8 mouse cellular contexts compared by ENCODE assay signal in the genomic region with DNA sequence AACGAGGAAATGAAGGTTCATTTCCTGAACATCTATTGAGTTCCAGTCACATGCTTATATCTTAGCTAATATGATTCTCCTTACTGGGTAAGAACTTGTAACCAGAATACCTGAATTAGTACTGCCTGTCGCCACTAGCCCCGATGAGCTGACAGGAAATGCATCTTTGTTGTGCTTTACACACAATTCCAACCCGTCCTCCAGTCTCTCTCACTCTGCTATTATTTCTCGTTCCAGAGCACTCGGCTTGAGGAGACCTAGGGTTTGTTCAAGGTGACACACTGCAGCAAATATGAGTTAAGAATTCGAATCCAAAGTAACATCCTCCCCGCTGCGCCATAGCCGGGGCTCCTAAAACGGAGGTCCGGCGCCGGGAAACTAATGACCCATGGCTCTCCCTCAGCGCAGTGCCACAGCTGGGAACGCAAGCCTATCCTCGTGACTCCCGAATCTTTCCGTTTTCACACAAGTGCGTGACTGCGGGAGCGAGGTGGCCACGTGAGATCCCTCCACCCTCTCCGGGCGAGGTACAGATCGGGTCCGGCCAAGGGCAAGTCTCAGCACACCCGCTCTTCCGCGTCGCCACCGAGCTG. TPM values are rescaled to one million over a fixed set of nuclear protein-coding genes. Genes with fewer than 3 reads are reported as not detected.
DNase-seq lines count a peak whose midpoint lies in the region; ATAC-seq lines count a peak whose summit lies in the region.

No protein-coding gene starts in this region.

- no peaks in the 10 kb centered on the region for H3K9me3 ChIP-seq in lung, embryonic 16.5 days (ENCODE audit: control insufficient read depth, low read length)
- H3K9me3 ChIP-seq in hindbrain, embryonic 13.5 days = no peaks in the 10 kb centered on the region
- no peaks in the 10 kb centered on the region for H3K9me3 ChIP-seq in midbrain, embryonic 12.5 days

- peak overlapping the region; percentile 43; the same call in 1 of the 2 replicates for H3K27ac ChIP-seq in lung, embryonic 16.5 days (ENCODE audit: low read length)
- peak overlapping the region; percentile 90 for H3K27ac ChIP-seq in hindbrain, embryonic 13.5 days
- H3K27ac ChIP-seq in midbrain, embryonic 12.5 days (replicated peaks) = no peak overlapping the region

- 0 out of 2 replicates have a peak, but pooled peaks cover 2% of the 10 kb centered on the region for H3K36me3 ChIP-seq in lung, embryonic 16.5 days (ENCODE audit: control insufficient read depth, insufficient read depth, low read length)
- peaks cover 17% of the 10 kb centered on the region for H3K36me3 ChIP-seq in hindbrain, embryonic 13.5 days
- peaks cover 16% of the 10 kb centered on the region for H3K36me3 ChIP-seq in midbrain, embryonic 12.5 days

- no peak; the same call in 1 of the 2 replicates for ATAC-seq in lung, embryonic 16.5 days (ENCODE audit: low read depth)
- ATAC-seq in hindbrain, embryonic 13.5 days (ENCODE audit: low FRiP score) = peak; percentile 72
- no peak; the same call in 1 of the 2 replicates for ATAC-seq in midbrain, embryonic 12.5 days (ENCODE audit: low FRiP score, low read depth)
- no peak; the same call in 1 of the 2 replicates for ATAC-seq in megakaryocyte-erythroid progenitor cell, adult 5-6 weeks (replicated peaks; ENCODE audit: low FRiP score, low TSS enrichment, poor library complexity, severe bottlenecking)

- WGBS in lung, embryonic 16.5 days = 1% methylated on average over 32 of the region's 32 CpGs
- 2% methylated on average over 32 of the region's 32 CpGs for WGBS in hindbrain, embryonic 13.5 days
- 2% methylated on average over 32 of the region's 32 CpGs for WGBS in midbrain, embryonic 12.5 days

- peak overlapping the region; percentile 88 for H3K4me3 ChIP-seq in lung, embryonic 16.5 days (ENCODE audit: low read length)
- H3K4me3 ChIP-seq in hindbrain, embryonic 13.5 days = peak overlapping the region; percentile 81
- peak overlapping the region; percentile 87 for H3K4me3 ChIP-seq in midbrain, embryonic 12.5 days

- no peak for DNase-seq in lung, postnatal 25 days (ENCODE audit: low spot score)
- DNase-seq in c-Kit-positive CD71-positive TER-119-negative erythroid progenitor cells, embryonic 14.5 days (ENCODE audit: low read depth) = peak; percentile 20
- DNase-seq in layer of hippocampus, postnatal 10 days (ENCODE audit: low spot score in 2 of 2) = no peak
- no peak for DNase-seq in testis, postnatal 10 days (ENCODE audit: low spot score)

- peaks cover 17% of the 10 kb centered on the region for H3K4me1 ChIP-seq in lung, embryonic 16.5 days (replicated peaks; ENCODE audit: control insufficient read depth, insufficient read depth, low read length)
- H3K4me1 ChIP-seq in hindbrain, embryonic 13.5 days (replicated peaks) = peaks cover 29% of the 10 kb centered on the region
- peaks cover 18% of the 10 kb centered on the region for H3K4me1 ChIP-seq in midbrain, embryonic 12.5 days

- peak overlapping the region; percentile 68 for H3K9ac ChIP-seq in lung, embryonic 16.5 days (ENCODE audit: low read length)
- peak overlapping the region; percentile 79 for H3K9ac ChIP-seq in hindbrain, embryonic 13.5 days
- peak overlapping the region; percentile 66 for H3K9ac ChIP-seq in midbrain, embryonic 12.5 days (replicated peaks)

- H3K27me3 ChIP-seq in lung, embryonic 16.5 days (ENCODE audit: control insufficient read depth, insufficient read depth, low read depth, low read length) = no peaks in the 10 kb centered on the region
- H3K27me3 ChIP-seq in hindbrain, embryonic 13.5 days = no peaks in the 10 kb centered on the region
- no peaks in the 10 kb centered on the region for H3K27me3 ChIP-seq in midbrain, embryonic 12.5 days

- H3K4me2 ChIP-seq in lung, embryonic 16.5 days (ENCODE audit: low read depth, low read length) = peak overlapping the region; percentile 67
- H3K4me2 ChIP-seq in hindbrain, embryonic 13.5 days = peak overlapping the region; percentile 87
- H3K4me2 ChIP-seq in midbrain, embryonic 12.5 days (replicated peaks) = peak overlapping the region; percentile 86

RNA-seq across cellular contexts. Expression of a gene that starts 0.6 kb away (rescaled TPM):
- 20.1 and 24.4 TPM in 2 replicates for polyA plus RNA-seq in lung, embryonic 16.5 days (2015; fragmentation: Nextera tagmentation; extraction: Ambion mirVana)
- 47.2 and 48.2 TPM in 2 replicates for polyA plus RNA-seq in hindbrain, embryonic 13.5 days (2015; fragmentation: Nextera tagmentation; extraction: Ambion mirVana)
- polyA plus RNA-seq in midbrain, embryonic 12.5 days (2016; fragmentation: Nextera tagmentation; extraction: Ambion mirVana) = 60.1 and 60.4 TPM in 2 replicates
- total RNA-seq in layer of hippocampus, postnatal 10 days (2021) = 100 to 1,000 TPM in 1 of 2 experiments, 10 to 100 TPM in 1; 97.4 to 124 TPM
- 105 and 115 TPM in 2 replicates for total RNA-seq in megakaryocyte-erythroid progenitor cell, adult 5-6 weeks (2014; fragmentation: Nextera tagmentation)
- 180 and 206 TPM in 2 replicates for total RNA-seq in megakaryocyte-erythroid progenitor cell, adult 5-6 weeks (2017)
